Mouse (Mus musculus): ENCODE data around the gene Rdh8. TPM values are rescaled to one million over a fixed set of nuclear protein-coding genes. Genes with fewer than 3 reads are reported as not detected.

Rdh8 gene
- polyA plus RNA-seq, 1 experiment = not detected

GRCm38 (mm10) chr9:20805706-20806105 lies 12.6 kb upstream of the Rdh8 start:
- TF ChIP-seq POLR2A (IDR thresholded peaks at IDR 0.05; ENCODE audit: borderline replicate concordance, extremely low read depth, low read depth, low read length) (no peak), CTCF (IDR thresholded peaks at IDR 0.05; ENCODE audit: insufficient read depth, low read length) (no peak)
- WGBS = 42% methylated on average over 5 of the region's 5 CpGs
- DNase-seq = no peak
- H3K4me1 ChIP-seq (ENCODE audit: control insufficient read depth, insufficient read depth, low read length) = no peaks in the 10 kb centered on the region
- no peak overlapping the region for H3K4me3 ChIP-seq (replicated peaks; ENCODE audit: extremely low read depth, low read depth, low read length)

DNA sequence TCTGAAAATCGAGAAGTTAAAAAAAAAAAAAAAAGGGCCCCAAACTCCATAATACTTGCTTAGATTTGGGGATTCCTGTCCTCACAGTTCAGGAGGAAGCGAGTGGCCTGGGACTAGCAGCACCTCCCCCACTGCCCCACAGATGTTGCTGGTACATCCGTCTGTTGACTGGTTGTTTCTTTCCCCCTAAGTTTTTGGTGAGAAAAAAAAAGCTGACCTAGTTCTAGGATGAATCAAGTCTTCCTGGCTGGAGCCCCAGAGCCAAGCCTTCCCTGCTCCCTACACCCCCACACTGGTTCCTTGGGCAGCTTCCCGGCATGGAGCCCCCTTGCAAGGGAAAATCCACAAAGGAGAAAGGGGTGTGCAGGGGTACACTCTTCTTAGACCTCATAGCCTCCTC lies 8.0 kb upstream of the Rdh8 start:
- 27% methylated on average over 4 of the region's 4 CpGs for WGBS
- Histone ChIP-seq H3K4me3 (replicated peaks; ENCODE audit: extremely low read depth, low read depth, low read length) (no peak overlapping the region), H3K4me1 (ENCODE audit: control insufficient read depth, insufficient read depth, low read length) (peaks cover 7% of the 10 kb centered on the region)
- no peak for DNase-seq
- TF ChIP-seq CTCF (IDR thresholded peaks at IDR 0.05; ENCODE audit: insufficient read depth, low read length) (no peak), POLR2A (IDR thresholded peaks at IDR 0.05; ENCODE audit: borderline replicate concordance, extremely low read depth, low read depth, low read length) (no peak)

GRCm38 (mm10) chr9:20810773-20811172 lies 7.5 kb upstream of the Rdh8 start:
- WGBS = 71% methylated on average over 1 of the region's 1 CpGs
- Histone ChIP-seq H3K4me3 (replicated peaks; ENCODE audit: extremely low read depth, low read depth, low read length) (no peak overlapping the region), H3K4me1 (ENCODE audit: control insufficient read depth, insufficient read depth, low read length) (peaks cover 7% of the 10 kb centered on the region)
- TF ChIP-seq POLR2A (IDR thresholded peaks at IDR 0.05; ENCODE audit: borderline replicate concordance, extremely low read depth, low read depth, low read length) = no peak
- TF ChIP-seq CTCF (IDR thresholded peaks at IDR 0.05; ENCODE audit: insufficient read depth, low read length) = no peak
- no peak for DNase-seq

DNA sequence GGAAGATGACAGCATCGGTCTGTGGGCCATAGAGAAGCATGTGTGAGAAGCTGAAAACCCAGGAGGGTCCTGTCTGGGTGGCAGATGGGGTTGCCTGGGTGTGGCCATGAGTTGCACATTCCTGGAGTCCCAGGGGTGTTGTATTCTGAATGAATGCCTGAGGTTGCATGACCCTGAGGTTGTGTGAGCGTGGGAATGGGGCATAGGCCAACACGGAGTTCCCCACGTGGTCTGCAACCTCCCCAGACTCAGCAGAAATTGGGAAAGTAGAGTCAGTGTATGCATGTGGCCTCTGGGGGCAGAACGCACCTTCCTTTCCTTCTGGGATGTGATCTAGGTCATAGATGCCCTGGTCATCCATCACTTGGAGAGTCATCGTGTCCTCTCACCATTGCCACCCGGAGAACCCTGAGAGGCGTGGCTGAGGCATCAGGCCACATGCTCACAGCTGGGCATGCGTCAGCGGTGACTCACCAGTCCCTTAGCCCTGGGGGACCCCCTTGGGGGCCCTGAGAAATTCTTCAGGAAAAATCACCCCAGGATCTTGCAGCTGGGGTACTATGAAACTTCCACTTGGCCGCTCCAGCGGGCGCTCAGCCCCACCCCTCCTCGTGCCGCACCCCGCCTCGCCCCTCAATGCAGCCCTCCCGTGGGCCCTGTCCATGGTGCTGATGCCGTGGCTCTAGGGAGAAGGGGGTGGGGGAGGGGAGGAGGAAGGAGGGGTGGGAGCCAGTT lies 5.6 kb upstream of the Rdh8 start:
- no peak overlapping the region for H3K4me3 ChIP-seq (replicated peaks; ENCODE audit: extremely low read depth, low read depth, low read length)
- peak; percentile 13 for DNase-seq
- TF ChIP-seq POLR2A (IDR thresholded peaks at IDR 0.05; ENCODE audit: borderline replicate concordance, extremely low read depth, low read depth, low read length) (no peak), CTCF (IDR thresholded peaks at IDR 0.05; ENCODE audit: insufficient read depth, low read length) (no peak)
- H3K4me1 ChIP-seq (ENCODE audit: control insufficient read depth, insufficient read depth, low read length) = peaks cover 7% of the 10 kb centered on the region
- WGBS = 12% methylated on average over 19 of the region's 19 CpGs

DNA sequence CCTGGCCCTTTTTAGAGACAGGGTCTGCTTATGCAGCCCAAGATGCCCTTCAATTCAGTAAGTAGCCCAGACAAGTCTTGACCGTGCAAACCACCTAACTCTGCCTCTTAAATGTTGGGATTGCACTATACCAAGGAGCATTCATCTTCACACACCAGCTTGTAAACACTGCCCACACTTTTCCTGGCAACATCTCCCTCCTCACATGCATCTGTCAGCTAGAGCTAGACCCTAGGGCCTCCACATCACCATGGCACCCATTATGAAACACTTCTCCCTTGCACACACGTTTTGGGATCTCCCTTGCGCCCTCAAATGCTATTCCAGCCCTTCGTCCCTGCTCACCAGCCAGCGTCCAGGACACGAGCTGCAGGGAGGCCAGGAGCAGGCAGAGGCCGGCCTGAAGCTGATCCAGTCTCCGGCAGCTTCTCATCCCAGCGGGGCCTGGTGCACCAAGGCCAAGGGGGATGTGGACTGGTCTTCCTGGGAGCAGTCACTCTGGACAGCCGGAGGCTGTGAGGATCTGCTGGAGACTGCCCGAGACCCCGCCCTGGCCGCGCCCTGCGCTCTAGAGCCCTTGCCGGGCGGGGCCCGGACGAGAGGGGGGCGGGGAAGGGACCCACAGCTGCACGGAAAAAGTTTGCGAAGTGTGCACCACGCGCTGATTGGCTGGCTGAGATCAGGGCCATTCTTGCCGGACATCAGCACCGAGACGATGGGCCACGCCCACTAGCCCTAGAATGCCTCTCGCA lies 3.6 kb upstream of the Rdh8 start, which contains the start of gene Col5a3:
Col5a3 (minus strand) TSS at position 547 of the 752 bp plus-strand sequence.
- WGBS = 6% methylated on average over 28 of the region's 29 CpGs
- Histone ChIP-seq H3K4me3 (replicated peaks; ENCODE audit: extremely low read depth, low read depth, low read length) (peak within 1 kb of the TSS; percentile 0), H3K4me1 (ENCODE audit: control insufficient read depth, insufficient read depth, low read length) (peaks cover 7% of the 10 kb centered on the region)
- TF ChIP-seq CTCF (IDR thresholded peaks at IDR 0.05; ENCODE audit: insufficient read depth, low read length) (no peak), POLR2A (IDR thresholded peaks at IDR 0.05; ENCODE audit: borderline replicate concordance, extremely low read depth, low read depth, low read length) (no peak)
- DNase-seq = peak; percentile 14

DNA sequence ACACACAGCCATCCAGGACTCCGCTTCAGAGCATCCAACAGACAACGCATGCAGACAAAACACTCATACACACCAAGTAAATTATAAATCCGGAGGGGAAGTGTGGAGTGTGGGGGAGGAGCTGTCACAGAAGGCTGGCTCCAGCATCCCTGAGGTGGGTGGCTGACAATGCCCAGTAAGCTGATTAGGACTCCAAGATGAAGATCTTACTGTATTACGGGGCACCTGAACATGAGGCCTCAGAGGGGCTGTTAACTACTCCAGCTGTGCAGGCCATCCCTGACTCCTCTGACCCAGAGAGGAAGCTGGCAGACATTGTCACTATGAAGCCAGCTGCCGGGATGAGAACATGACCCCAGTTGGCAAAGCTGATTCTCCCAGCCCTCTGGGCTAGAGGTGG lies 1.7 kb downstream of the Rdh8 start:
- Histone ChIP-seq H3K4me3 (replicated peaks; ENCODE audit: extremely low read depth, low read depth, low read length) (no peak overlapping the region), H3K4me1 (ENCODE audit: control insufficient read depth, insufficient read depth, low read length) (peaks cover under 1% of the 10 kb centered on the region; the same call in 1 of the 2 replicates)
- WGBS = 67% methylated on average over 5 of the region's 5 CpGs
- TF ChIP-seq CTCF (IDR thresholded peaks at IDR 0.05; ENCODE audit: insufficient read depth, low read length) (no peak), POLR2A (IDR thresholded peaks at IDR 0.05; ENCODE audit: borderline replicate concordance, extremely low read depth, low read depth, low read length) (no peak)
- DNase-seq = no peak

- no peaks in the 10 kb centered on the region for H3K4me1 ChIP-seq (ENCODE audit: control insufficient read depth, insufficient read depth, low read length)
- TF ChIP-seq POLR2A (IDR thresholded peaks at IDR 0.05; ENCODE audit: borderline replicate concordance, extremely low read depth, low read depth, low read length) = no peak
- TF ChIP-seq CTCF (IDR thresholded peaks at IDR 0.05; ENCODE audit: insufficient read depth, low read length) = no peak
- DNase-seq = no peak
- no peak overlapping the region for H3K4me3 ChIP-seq (replicated peaks; ENCODE audit: extremely low read depth, low read depth, low read length)
- 77% methylated on average over 3 of the region's 3 CpGs for WGBS
Measured at GRCm38 (mm10) chr9:20822821-20823220, 4.5 kb downstream of the Rdh8 start.

DNA sequence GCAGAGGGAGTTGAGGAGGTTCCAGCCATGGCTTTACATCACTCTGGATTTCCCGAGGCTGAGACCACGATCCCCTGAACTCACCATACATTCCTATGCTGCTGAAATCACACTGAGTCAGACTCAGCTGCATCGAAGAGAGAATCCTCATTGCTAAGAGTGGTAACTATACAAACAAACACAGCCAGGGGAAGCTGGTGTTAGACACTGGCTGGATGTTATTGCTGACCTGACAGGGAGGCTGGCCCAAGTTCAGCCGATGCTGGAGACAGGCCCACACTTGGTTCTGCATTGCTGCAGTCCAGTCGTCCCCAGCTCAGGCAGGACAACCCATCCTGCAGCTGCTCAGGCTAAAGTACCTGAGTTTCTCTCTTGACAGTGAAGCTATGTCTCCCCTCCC lies 7.5 kb downstream of the Rdh8 start:
- no peaks in the 10 kb centered on the region for H3K4me1 ChIP-seq (ENCODE audit: control insufficient read depth, insufficient read depth, low read length)
- no peak for TF ChIP-seq POLR2A (IDR thresholded peaks at IDR 0.05; ENCODE audit: borderline replicate concordance, extremely low read depth, low read depth, low read length)
- TF ChIP-seq CTCF (IDR thresholded peaks at IDR 0.05; ENCODE audit: insufficient read depth, low read length) = no peak
- 35% methylated on average over 5 of the region's 5 CpGs for WGBS
- DNase-seq = no peak
- no peak overlapping the region for H3K4me3 ChIP-seq (replicated peaks; ENCODE audit: extremely low read depth, low read depth, low read length)

DNA sequence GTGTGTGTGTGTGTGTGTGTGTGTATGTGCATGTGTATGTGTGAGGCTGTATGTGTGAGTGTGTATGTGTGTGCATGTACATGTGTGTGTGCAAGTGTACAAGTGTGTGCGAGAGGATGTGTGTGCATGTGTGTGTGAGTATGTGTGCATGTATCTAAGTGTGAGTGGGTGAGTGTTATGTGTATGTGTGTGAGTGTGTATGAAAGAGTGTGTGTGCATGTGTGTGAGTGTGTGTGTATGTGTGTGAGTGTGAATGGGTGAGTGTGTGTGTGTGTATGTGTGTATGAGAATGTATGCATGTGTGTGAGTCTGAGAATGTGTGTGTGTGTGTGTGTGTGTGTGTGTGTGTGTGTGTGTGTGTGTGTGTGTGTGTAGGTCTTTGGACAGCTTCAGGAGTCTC lies 9.8 kb downstream of the Rdh8 start:
- no peak for TF ChIP-seq CTCF (IDR thresholded peaks at IDR 0.05; ENCODE audit: insufficient read depth, low read length)
- TF ChIP-seq POLR2A (IDR thresholded peaks at IDR 0.05; ENCODE audit: borderline replicate concordance, extremely low read depth, low read depth, low read length) = no peak
- H3K4me1 ChIP-seq (ENCODE audit: control insufficient read depth, insufficient read depth, low read length) = no peaks in the 10 kb centered on the region
- WGBS = 96% methylated on average over 1 of the region's 1 CpGs
- DNase-seq = no peak
- H3K4me3 ChIP-seq (replicated peaks; ENCODE audit: extremely low read depth, low read depth, low read length) = no peak overlapping the region

Data from lung, adult 2 months (tissue).